Mouse (Mus musculus) MEL (cell line): Measurements from ENCODE around the gene Gm28042. TPM values are rescaled to one million over a fixed set of nuclear protein-coding genes. Genes with fewer than 3 reads are reported as not detected.

Experiments used
- DNase-seq: peaks from one replicate; pipeline ENCODE4 v3.0.0; 2011; ENCODE audit warnings: low read depth, low spot score
- H3K27ac ChIP-seq: 2 replicates; pipeline ENCODE4 v1.5.1; 2012; ENCODE audit warnings: low read depth, mild to moderate bottlenecking, control low read depth, low read length, moderate library complexity; ENCODE audit not compliant: control insufficient read depth
- H3K27me3 ChIP-seq, 2 experiments: fragments of 150-350 bp in 1 of 2; sonication (generic) in 1 of 2; 2 replicates each; pipeline ENCODE4 v1.6.1; 2012; ENCODE audit warnings: low read length in 2 of 2, mild to moderate bottlenecking in 2 of 2, improper control_type of control experiment in 1 of 2, moderate library complexity in 1 of 2; ENCODE audit not compliant: insufficient read depth in 2 of 2, control insufficient read depth in 1 of 2
- H3K36me3 ChIP-seq, 2 experiments: 2 replicates each; pipeline ENCODE4 v1.6.1; 2012 to 2014; ENCODE audit warnings: low read length in 2 of 2, improper control_type of control experiment in 1 of 2, inconsistent platforms in 1 of 2, mild to moderate bottlenecking in 1 of 2; ENCODE audit not compliant: insufficient read depth in 2 of 2, control insufficient read depth in 1 of 2
- H3K4me1 ChIP-seq, 2 experiments: fragments of 150-350 bp in 1 of 2; sonication (generic) in 1 of 2; 2 replicates each; pipeline ENCODE4 v1.6.1; 2012; ENCODE audit warnings: low read length in 2 of 2, improper control_type of control experiment in 1 of 2, mild to moderate bottlenecking in 1 of 2; ENCODE audit not compliant: insufficient read depth in 2 of 2, control insufficient read depth in 1 of 2
- H3K4me3 ChIP-seq, 2 experiments: fragments of 150-350 bp in 1 of 2; sonication (generic) in 1 of 2; 2 replicates each; pipeline ENCODE4 v1.5.1; 2012; ENCODE audit warnings: low read depth in 2 of 2, low read length in 2 of 2, mild to moderate bottlenecking in 2 of 2, moderate library complexity in 2 of 2, control low read depth in 1 of 2, improper control_type of control experiment in 1 of 2; ENCODE audit not compliant: control insufficient read depth in 1 of 2, insufficient read depth in 1 of 2
- H3K79me2 ChIP-seq: 2 replicates; pipeline ENCODE4 v1.6.1; 2012; ENCODE audit warnings: mild to moderate bottlenecking, low read length, moderate library complexity; ENCODE audit not compliant: control insufficient read depth, poor library complexity, insufficient read depth
- H3K9ac ChIP-seq: 2 replicates; pipeline ENCODE4 v1.6.1; 2012; ENCODE audit warnings: low read depth, mild to moderate bottlenecking, control low read depth, low read length, moderate library complexity; ENCODE audit not compliant: control insufficient read depth, poor library complexity, severe bottlenecking
- H3K9me3 ChIP-seq: fragments of 150-350 bp; sonication (generic); replicated peaks from 2 replicates; pipeline ENCODE4 v1.6.1; 2012; ENCODE audit warnings: mild to moderate bottlenecking, low read length, improper control_type of control experiment, moderate library complexity; ENCODE audit not compliant: insufficient read depth
- BHLHE40 ChIP-seq: IDR thresholded peaks from 2 replicates; pipeline ENCODE4 v1.6.1; 2012; ENCODE audit warnings: low read depth, mild to moderate bottlenecking, inconsistent platforms, low read length, improper control_type of control experiment, borderline replicate concordance
- CHD1 ChIP-seq: IDR thresholded peaks from 2 replicates; pipeline ENCODE4 v1.6.1; 2012; ENCODE audit warnings: low read depth, mild to moderate bottlenecking, inconsistent platforms, low read length, improper control_type of control experiment
- CTCF ChIP-seq, 3 experiments: IDR thresholded peaks in 2 of 3; conservative IDR thresholded peaks in 1 of 3; 2 replicates each; pipeline ENCODE4 v1.5.1; 2011 to 2012; ENCODE audit warnings: low read length in 3 of 3, low read depth in 2 of 3, mild to moderate bottlenecking in 2 of 3, improper control_type of control experiment in 1 of 3, inconsistent platforms in 1 of 3, mixed read lengths in 1 of 3, moderate library complexity in 1 of 3; ENCODE audit not compliant: control insufficient read depth in 1 of 3, insufficient read depth in 1 of 3, poor library complexity in 1 of 3, severe bottlenecking in 1 of 3
- EP300 ChIP-seq, 2 experiments: IDR thresholded peaks; 2 replicates each; pipeline ENCODE4 v1.6.1; 2011; ENCODE audit warnings: improper control_type of control experiment in 2 of 2, low read length in 2 of 2, low read depth in 1 of 2, mild to moderate bottlenecking in 1 of 2
- GABPA ChIP-seq: IDR thresholded peaks from 2 replicates; pipeline ENCODE4 v1.6.1; 2012; ENCODE audit warnings: low read depth, mild to moderate bottlenecking, inconsistent platforms, low read length, improper control_type of control experiment, moderate library complexity
- GATA1 ChIP-seq: IDR thresholded peaks from 2 replicates; pipeline ENCODE4 v1.6.1; 2011; ENCODE audit warnings: low read depth, low read length, improper control_type of control experiment
- JUND ChIP-seq: IDR thresholded peaks from 2 replicates; pipeline ENCODE4 v1.6.1; 2011; ENCODE audit warnings: low read depth, mild to moderate bottlenecking, improper control_type of control experiment, low read length
- MAFK ChIP-seq: IDR thresholded peaks from 2 replicates; pipeline ENCODE4 v1.6.1; 2011; ENCODE audit warnings: low read depth, mild to moderate bottlenecking, low read length, improper control_type of control experiment, borderline replicate concordance
- MAX ChIP-seq: IDR thresholded peaks from 2 replicates; pipeline ENCODE4 v1.6.1; 2011; ENCODE audit warnings: low read length, improper control_type of control experiment
- MAZ ChIP-seq: IDR thresholded peaks from 2 replicates; pipeline ENCODE4 v1.6.1; 2012; ENCODE audit warnings: low read depth, mild to moderate bottlenecking, inconsistent platforms, low read length, improper control_type of control experiment
- MXI1 ChIP-seq: IDR thresholded peaks from 2 replicates; pipeline ENCODE4 v1.6.1; 2011; ENCODE audit warnings: mild to moderate bottlenecking, low read depth, low read length, improper control_type of control experiment
- NELFE ChIP-seq: IDR thresholded peaks from 2 replicates; pipeline ENCODE4 v1.6.1; 2011; ENCODE audit warnings: low read depth, low read length, improper control_type of control experiment
- RCOR1 ChIP-seq: IDR thresholded peaks from 2 replicates; pipeline ENCODE4 v1.6.1; 2012; ENCODE audit warnings: low read depth, mild to moderate bottlenecking, inconsistent platforms, low read length, improper control_type of control experiment
- SIN3A ChIP-seq: IDR thresholded peaks from 2 replicates; pipeline ENCODE4 v1.6.1; 2012; ENCODE audit warnings: low read length, improper control_type of control experiment, inconsistent platforms
- USF1 ChIP-seq: IDR thresholded peaks from 2 replicates; pipeline ENCODE4 v1.6.1; 2014; ENCODE audit warnings: low read depth, mild to moderate bottlenecking, inconsistent platforms, low read length, improper control_type of control experiment, moderate library complexity
- ZNF384 ChIP-seq: IDR thresholded peaks from 2 replicates; pipeline ENCODE4 v1.6.1; 2012; ENCODE audit warnings: low read depth, mild to moderate bottlenecking, inconsistent platforms, low read length, improper control_type of control experiment
- polyA plus RNA-seq, 2 experiments: library from polyadenylated mRNA; stranded (reverse) in 1 of 2; unstranded in 1 of 2; fragments of >175 nt in 1 of 2; fragments of >200 nt in 1 of 2; gene quantifications; 2 replicates each; pipeline versions ENCODE4 v1.2.1 to v1.2.4; 2012; ENCODE audit warnings: low replicate concordance in 2 of 2, low read depth in 1 of 2; ENCODE audit not compliant: insufficient read length in 2 of 2, insufficient read depth in 1 of 2, missing spikeins in 1 of 2
- total RNA-seq: library from RNA; depleted of rRNA; stranded (reverse); fragments of 300-350 nt; gene quantifications from 2 replicates; pipeline ENCODE4 v1.2.3, GENCODE M21; 2012

Gm28042 gene
- total and polyA plus RNA-seq, 3 experiments = 0.96 to 1.7 TPM; not detected in 1

- no peak for TF ChIP-seq MAZ
These were observed 11.4 kb upstream of the Gm28042 start (continued) for GRCm38 (mm10) chr2:120015882-120016281.

- H3K36me3 ChIP-seq = peaks cover 0 to 32% of the 10 kb centered on the region in 2 experiments; a peak in 2 of 4 replicates
- DNase-seq = no peak
- no peaks in the 10 kb centered on the region for H3K9me3 ChIP-seq
- TF ChIP-seq JUND = no peak
- no peak for TF ChIP-seq CTCF (IDR thresholded peaks at IDR 0.05 in 2 of 3, conservative IDR thresholded peaks at IDR 0.05 in 1 of 3; ENCODE audit: control insufficient read depth in 1 of 3, insufficient read depth in 1 of 3, low read depth in 2 of 3, low read length in 3 of 3, poor library complexity in 1 of 3, severe bottlenecking in 1 of 3)
- no peak for TF ChIP-seq GATA1
- TF ChIP-seq SIN3A = no peak
- no peak for TF ChIP-seq CHD1
- no peak for TF ChIP-seq ZNF384
- TF ChIP-seq MAX = no peak
- TF ChIP-seq MAFK = no peak
- TF ChIP-seq USF1 = no peak
- TF ChIP-seq RCOR1 = no peak
- TF ChIP-seq NELFE = no peak
- no peak for TF ChIP-seq MXI1
- H3K9ac ChIP-seq = no peak overlapping the region
- peaks cover 13 to 29% of the 10 kb centered on the region in 2 experiments for H3K4me1 ChIP-seq
- no peaks in the 10 kb centered on the region for H3K27me3 ChIP-seq
- H3K79me2 ChIP-seq = no peaks in the 10 kb centered on the region
- H3K4me3 ChIP-seq = no peak overlapping the region
- H3K27ac ChIP-seq = no peak overlapping the region
These were observed 9.7 kb upstream of the Gm28042 start for GRCm38 (mm10) chr2:120017599-120017998.

GRCm38 (mm10) chr2:120024337-120024736, 3.0 kb upstream of the Gm28042 start:
- Histone ChIP-seq H3K79me2 (no peaks in the 10 kb centered on the region; the same call in 1 of the 2 replicates), H3K27me3 (no peaks in the 10 kb centered on the region), H3K9ac (no peak overlapping the region), H3K27ac (no peak overlapping the region), H3K36me3 (peaks cover 0 to 3% of the 10 kb centered on the region in 2 experiments; a peak in 1 of 4 replicates), H3K4me1 (peaks cover 0 to 7% of the 10 kb centered on the region in 2 experiments; a peak in 2 of 4 replicates), H3K4me3 (no peak overlapping the region), H3K9me3 (no peaks in the 10 kb centered on the region)
- no peak for TF ChIP-seq EP300 (IDR thresholded peaks at IDR 0.05; ENCODE audit: low read depth in 1 of 2, low read length in 2 of 2)
- TF ChIP-seq GABPA = no peak
- TF ChIP-seq BHLHE40 = no peak
- DNase-seq = no peak
